Mouse (Mus musculus) olfactory bulb, adult 2 months (tissue): ENCODE data around the gene Scn5a. TPM values are rescaled to one million over a fixed set of nuclear protein-coding genes. Genes with fewer than 3 reads are reported as not detected.

ENCODE experiments used
- H3K27ac ChIP-seq: fragments of 200-500 bp; 2 replicates; pipeline ENCODE4 v1.5.1; 2012; ENCODE audit warnings: low read depth, low read length; ENCODE audit not compliant: insufficient read depth
- H3K4me1 ChIP-seq: fragments of 200-500 bp; 2 replicates; pipeline ENCODE4 v1.6.1; 2012; ENCODE audit warnings: low read length; ENCODE audit not compliant: control insufficient read depth, insufficient read depth
- H3K4me3 ChIP-seq: fragments of 200-500 bp; 2 replicates; pipeline ENCODE4 v1.5.1; 2012; ENCODE audit warnings: mild to moderate bottlenecking, low read depth, low read length, moderate library complexity; ENCODE audit not compliant: insufficient read depth
- CTCF ChIP-seq: fragments of 200-500 bp; IDR thresholded peaks from 2 replicates; pipeline ENCODE4 v1.5.1; 2012; ENCODE audit warnings: low read depth, mild to moderate bottlenecking, low read length, moderate library complexity; ENCODE audit not compliant: insufficient read depth
- POLR2A ChIP-seq: fragments of 200-500 bp; IDR thresholded peaks from 2 replicates; pipeline ENCODE4 v1.6.1; 2012; ENCODE audit warnings: mild to moderate bottlenecking, low read depth, low read length, moderate library complexity; ENCODE audit not compliant: insufficient read depth
- WGBS: fragments of 180-500 bp; shearing (Covaris S2); methylation state at CpG from one replicate; pipeline ENCODE4 v1.1.7; 2018; 5-methylcytosine and 5-hydroxymethylcytosine counted together
- polyA plus RNA-seq: library from polyadenylated mRNA; stranded (reverse); fragments of >200 nt; gene quantifications from 2 replicates; pipeline ENCODE4 v1.2.4, GENCODE M21; 2012; ENCODE audit warnings: low replicate concordance; ENCODE audit not compliant: missing spikeins, insufficient read depth, insufficient read length

The Scn5a gene
- polyA plus RNA-seq, 1 experiment = not detected

DNA sequence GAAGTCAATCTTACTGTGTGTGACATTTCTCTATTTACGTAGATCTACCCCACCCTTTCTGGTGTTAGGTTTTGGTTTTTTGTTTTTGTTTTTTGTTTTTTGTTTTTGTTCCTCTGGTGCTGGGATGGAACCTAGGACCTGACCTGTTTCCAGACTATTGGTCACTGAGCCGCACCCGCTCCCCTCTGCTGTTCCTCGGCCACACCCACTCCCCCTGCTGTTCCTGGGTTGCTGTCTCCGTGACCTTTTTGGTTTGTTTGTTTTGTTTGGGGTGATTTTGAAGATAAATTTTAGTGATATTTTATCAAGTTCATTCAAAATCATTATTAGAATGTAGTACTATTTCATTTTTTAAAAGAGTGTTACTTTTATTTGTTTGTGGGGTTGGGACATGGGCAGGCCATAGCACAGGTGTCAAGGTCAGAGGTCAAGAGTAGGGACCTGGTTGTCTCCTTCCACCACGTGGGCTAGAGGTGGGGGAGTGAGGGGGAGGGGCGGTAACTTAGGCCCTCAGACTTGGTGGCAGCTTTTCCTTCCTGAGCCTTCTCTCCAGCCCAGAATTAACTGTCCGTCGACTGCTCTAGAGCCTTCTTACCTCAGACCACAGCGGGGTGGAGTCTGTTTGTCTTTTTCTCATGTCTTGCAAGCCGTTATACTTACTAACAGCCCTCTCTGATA, 73.7 kb downstream of the Scn5a start:
- no peak overlapping the region for H3K4me3 ChIP-seq
- TF ChIP-seq CTCF (no peak), POLR2A (no peak)
- H3K4me1 ChIP-seq = no peaks in the 10 kb centered on the region
- 82% methylated on average over 11 of the region's 11 CpGs for WGBS
- H3K27ac ChIP-seq = no peak overlapping the region

DNA sequence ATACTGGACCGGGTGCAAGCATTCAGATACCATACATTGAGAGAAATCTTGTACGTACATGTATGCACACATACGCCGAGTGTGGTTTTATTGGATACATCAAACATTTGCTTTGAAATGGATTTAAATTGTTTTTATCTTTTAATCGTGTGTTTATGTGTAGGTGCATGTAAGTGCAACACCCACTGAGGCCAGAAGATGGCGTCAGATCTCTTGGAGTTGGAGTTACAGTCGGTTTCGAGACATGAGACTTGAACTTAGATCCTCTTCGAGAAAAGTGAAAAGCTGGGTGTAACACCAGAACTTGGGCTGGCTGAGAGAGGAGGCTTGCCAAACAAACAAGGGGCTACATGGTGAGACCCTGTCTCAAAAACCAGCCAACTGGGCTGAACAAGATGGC, 75.2 kb downstream of the Scn5a start:
- Histone ChIP-seq H3K4me3 (no peak overlapping the region), H3K4me1 (no peaks in the 10 kb centered on the region), H3K27ac (no peak overlapping the region)
- TF ChIP-seq POLR2A (no peak), CTCF (no peak)
- WGBS = 96% methylated on average over 9 of the region's 9 CpGs

DNA sequence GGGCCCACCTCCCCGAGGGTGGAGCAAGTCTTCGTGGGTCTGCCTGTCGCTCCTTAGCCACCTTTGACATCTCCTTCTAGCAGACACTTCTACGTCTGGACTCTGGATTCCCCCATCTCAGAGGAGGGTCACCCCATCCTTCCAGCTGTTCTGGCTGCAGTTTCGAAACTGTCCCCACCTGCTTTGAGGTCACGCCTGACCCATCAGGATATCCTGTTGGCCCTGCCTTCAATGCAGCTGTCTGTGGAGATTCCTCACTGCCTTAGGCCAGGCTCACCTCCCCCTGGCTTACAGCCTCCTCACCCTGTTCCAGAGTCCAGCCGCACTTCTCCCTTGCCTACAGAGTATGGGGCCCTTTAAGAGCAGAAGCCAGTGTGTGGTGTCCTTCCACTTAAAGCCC, 79.9 kb downstream of the Scn5a start:
- H3K27ac ChIP-seq = no peak overlapping the region
- TF ChIP-seq CTCF (no peak), POLR2A (no peak)
- no peaks in the 10 kb centered on the region for H3K4me1 ChIP-seq
- 92% methylated on average over 7 of the region's 7 CpGs for WGBS
- no peak overlapping the region for H3K4me3 ChIP-seq

DNA sequence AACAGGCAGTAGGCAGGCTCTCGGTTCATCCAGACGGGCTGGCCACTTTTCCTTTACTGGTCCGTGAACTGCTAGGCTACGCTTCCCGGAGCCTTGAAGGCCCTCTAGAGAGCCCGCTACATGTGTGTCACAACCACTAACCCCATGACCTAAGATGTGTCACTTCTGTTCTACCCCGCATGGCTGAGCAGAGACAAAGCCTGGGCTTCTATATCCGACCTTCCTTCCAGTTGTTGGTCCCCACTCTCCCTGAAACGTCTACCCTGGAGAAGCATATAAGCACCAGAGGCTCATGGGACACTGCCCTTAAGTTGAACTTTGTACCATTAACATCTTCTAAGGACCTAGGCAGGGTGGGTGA, 80.6 kb downstream of the Scn5a start:
- TF ChIP-seq POLR2A (no peak), CTCF (no peak)
- 95% methylated on average over 9 of the region's 9 CpGs for WGBS

DNA sequence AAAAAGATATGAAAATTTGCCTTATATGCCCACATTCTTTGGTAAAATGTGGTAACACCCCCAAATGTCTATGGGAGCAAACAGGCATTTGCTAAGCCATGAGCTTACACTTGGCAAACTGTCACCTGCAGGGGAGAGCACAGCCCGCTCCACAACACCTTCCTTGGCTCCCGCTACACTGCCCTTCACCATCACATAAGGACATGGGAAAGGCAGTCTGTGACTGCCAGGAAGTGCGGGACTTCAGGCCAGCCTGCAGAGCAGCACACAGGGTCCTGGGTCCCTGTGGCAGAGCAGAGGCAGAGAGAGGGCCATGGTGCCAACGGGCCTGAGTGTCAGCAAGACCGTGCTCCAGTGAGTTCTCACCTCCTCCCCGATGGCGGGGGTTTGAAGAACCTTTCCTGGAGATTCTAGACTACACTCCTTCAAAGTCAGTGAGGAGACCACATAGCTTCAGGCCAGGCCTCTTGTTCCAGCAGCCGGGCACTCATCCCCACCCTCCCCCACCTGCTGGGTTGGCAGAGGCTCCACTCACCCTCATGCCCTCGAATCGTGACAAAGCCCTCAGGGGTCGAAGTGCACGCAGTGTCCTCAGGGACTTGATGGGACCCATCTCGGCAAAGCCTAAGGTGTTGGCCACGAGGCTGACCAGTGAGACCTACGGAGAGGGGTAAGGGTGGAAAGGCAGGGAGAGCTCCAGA, 81.1 kb downstream of the Scn5a start:
- Histone ChIP-seq H3K4me1 (no peaks in the 10 kb centered on the region), H3K27ac (no peak overlapping the region), H3K4me3 (no peak overlapping the region)
- TF ChIP-seq POLR2A = no peak
- TF ChIP-seq CTCF = no peak
- WGBS = 92% methylated on average over 15 of the region's 15 CpGs

More for the DNA sequence above, 80.6 kb downstream of the Scn5a start:
- Histone ChIP-seq H3K27ac (no peak overlapping the region), H3K4me1 (no peaks in the 10 kb centered on the region), H3K4me3 (no peak overlapping the region)

DNA sequence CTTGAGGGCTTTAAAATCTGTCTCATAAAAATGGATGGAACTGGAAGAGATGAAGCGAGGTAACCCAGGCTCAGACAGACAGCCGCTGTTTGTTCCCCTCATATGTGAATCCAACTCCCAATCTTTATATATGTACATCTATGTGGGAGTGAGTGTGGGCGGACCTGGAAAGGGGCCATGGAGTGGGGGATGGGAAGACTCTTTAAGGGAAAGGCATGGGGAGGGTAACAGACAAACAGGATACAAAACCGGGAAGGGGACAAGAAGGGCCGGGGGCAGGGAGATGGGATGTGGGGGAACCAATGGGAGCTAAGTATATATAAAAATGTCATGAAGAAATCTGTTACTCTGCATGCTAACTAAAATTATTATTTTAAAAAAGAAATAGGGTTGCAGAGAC, 81.9 kb downstream of the Scn5a start:
- 61% methylated on average over 5 of the region's 5 CpGs for WGBS
- no peak overlapping the region for H3K27ac ChIP-seq

DNA sequence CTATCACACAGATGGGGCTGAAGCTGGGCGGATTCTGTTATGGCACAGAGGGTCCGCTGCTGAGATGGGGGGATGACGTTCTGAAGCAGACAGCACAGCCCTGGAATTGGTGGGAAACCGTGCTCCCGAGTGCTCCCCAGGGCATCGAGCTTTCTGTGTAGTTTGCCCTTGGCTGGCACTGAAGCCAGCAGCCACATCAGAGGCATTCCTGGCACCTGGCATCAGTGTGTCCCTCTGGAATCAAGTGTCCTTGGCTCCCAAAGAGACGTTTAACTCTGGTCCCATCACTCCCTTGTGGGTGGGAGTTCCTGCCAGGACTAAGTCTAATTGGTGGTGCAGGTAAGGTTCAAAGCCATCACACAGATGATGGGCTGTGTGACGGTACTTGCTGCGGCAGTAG, 82.5 kb downstream of the Scn5a start:
- Histone ChIP-seq H3K4me3 (no peak overlapping the region), H3K27ac (no peak overlapping the region), H3K4me1 (no peaks in the 10 kb centered on the region)
- no peak for TF ChIP-seq POLR2A
- no peak for TF ChIP-seq CTCF
- 84% methylated on average over 9 of the region's 9 CpGs for WGBS

More for the DNA sequence above, 81.9 kb downstream of the Scn5a start:
- Histone ChIP-seq H3K4me1 (no peaks in the 10 kb centered on the region), H3K4me3 (no peak overlapping the region)
- no peak for TF ChIP-seq POLR2A
- TF ChIP-seq CTCF = no peak

DNA sequence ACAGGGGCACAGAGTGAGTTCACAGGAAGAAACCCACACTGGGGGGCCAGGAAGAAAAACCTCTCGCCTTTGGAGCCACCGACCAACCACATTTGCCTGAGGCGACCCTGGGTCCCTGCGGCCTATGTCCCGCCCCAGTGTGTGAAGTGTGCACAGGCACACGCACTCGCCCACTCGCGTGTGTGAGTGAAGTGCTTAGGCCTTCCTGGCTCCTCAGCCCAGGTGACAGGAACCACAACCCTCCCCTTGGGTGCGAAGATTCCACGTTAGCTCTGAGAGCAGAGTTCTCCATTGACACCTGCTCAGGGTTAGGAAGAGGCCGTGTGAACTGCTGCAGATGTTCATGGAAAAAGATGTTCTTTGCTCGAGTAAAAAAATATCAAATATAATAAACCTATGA, 93.9 kb downstream of the Scn5a start:
- WGBS = 90% methylated on average over 13 of the region's 13 CpGs
- no peak for TF ChIP-seq CTCF
- Histone ChIP-seq H3K4me1 (peaks cover 5% of the 10 kb centered on the region; the same call in 1 of the 2 replicates), H3K4me3 (no peak overlapping the region), H3K27ac (no peak overlapping the region)

DNA sequence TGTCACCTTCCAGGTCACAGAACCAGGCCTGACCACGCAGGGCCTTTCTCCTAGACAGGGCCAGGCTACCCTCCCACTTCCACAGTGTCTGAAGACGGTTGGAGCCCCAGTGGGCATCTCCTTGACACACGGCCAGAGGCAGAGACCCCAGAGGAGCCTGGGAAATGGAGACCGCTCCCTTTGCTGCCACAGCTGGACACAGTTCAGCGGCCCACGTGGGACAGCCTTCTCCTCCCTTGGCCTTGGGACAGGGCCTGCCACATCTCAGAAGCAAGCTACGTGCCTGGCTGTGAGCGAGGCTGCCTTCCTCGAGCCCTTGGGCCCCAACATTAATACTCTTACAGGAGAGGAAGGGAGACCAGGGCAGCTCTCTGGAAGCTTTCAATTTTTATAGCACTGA, 94.4 kb downstream of the Scn5a start:
- H3K4me1 ChIP-seq = peaks cover 5% of the 10 kb centered on the region; the same call in 1 of the 2 replicates
- WGBS = 80% methylated on average over 9 of the region's 9 CpGs
- H3K4me3 ChIP-seq = no peak overlapping the region
- TF ChIP-seq CTCF = no peak
- no peak for TF ChIP-seq POLR2A
- no peak overlapping the region for H3K27ac ChIP-seq
